ENCODE assay signal across 25 mouse cellular contexts in genomic region chr9:56911017-56911416, GRCm38 (mm10). TPM values are rescaled to one million over a fixed set of nuclear protein-coding genes. Genes with fewer than 3 reads are reported as not detected.
DNase-seq lines count a peak whose midpoint lies in the region; ATAC-seq and TF ChIP-seq lines count a peak whose summit lies in the region.
"Had no signal": no experiment of that assay in that cellular context is flagged by ENCODE, and none has a peak within 500 bp of the region (broad histone marks: within the 10 kb centered on the region; RNA-seq: fewer than 3 reads in every experiment).

No protein-coding gene starts in this region.

- no peak overlapping the region for H3K9ac ChIP-seq in liver, embryonic 16.5 days (ENCODE audit: low read depth, low read length)
- H3K9ac ChIP-seq in liver, embryonic 11.5 days (ENCODE audit: low read depth, low read length), result no peak overlapping the region
- no peak overlapping the region for H3K9ac ChIP-seq in liver, postnatal 0 days (replicated peaks)
- H3K9ac ChIP-seq in liver, embryonic 12.5 days, result no peak overlapping the region

- no peaks in the 10 kb centered on the region for H3K27me3 ChIP-seq in liver, embryonic 16.5 days (ENCODE audit: control insufficient read depth, insufficient read depth, low read depth, low read length)
- no peaks in the 10 kb centered on the region for H3K27me3 ChIP-seq in liver, embryonic 11.5 days (replicated peaks; ENCODE audit: control insufficient read depth, insufficient read depth, low read length)
- no peaks in the 10 kb centered on the region for H3K27me3 ChIP-seq in liver, postnatal 0 days (ENCODE audit: insufficient read depth, low read length)
- no peaks in the 10 kb centered on the region for H3K27me3 ChIP-seq in liver, embryonic 12.5 days (replicated peaks)
- H3K27me3 ChIP-seq in myocyte (ENCODE audit: control insufficient read depth, insufficient read depth, insufficient read length), result no peaks in the 10 kb centered on the region
- H3K27me3 ChIP-seq: CH12.LX, Patski had no signal

- H3K27ac ChIP-seq in liver, embryonic 16.5 days (ENCODE audit: low read length), result no peak overlapping the region
- H3K27ac ChIP-seq in liver, embryonic 11.5 days (ENCODE audit: low read depth, low read length), result no peak overlapping the region
- no peak overlapping the region for H3K27ac ChIP-seq in liver, postnatal 0 days (ENCODE audit: low read depth)
- H3K27ac ChIP-seq in liver, embryonic 12.5 days, result no peak overlapping the region

- no peak for DNase-seq in liver, embryonic 11.5 days (ENCODE audit: low spot score)
- no peak for DNase-seq in liver, postnatal 0 days
- DNase-seq in 3T3-L1 (ENCODE audit: low read depth, low spot score), result peak; percentile 55
- DNase-seq in lung, postnatal 25 days (ENCODE audit: low spot score), result no peak
- DNase-seq: adrenal gland, adult 2 months; adrenal gland, adult 8-10 months; adrenal gland, postnatal 10 days; adrenal gland, postnatal 14 days; adrenal gland, postnatal 25 days; adrenal gland, postnatal 36 days; B cell, adult 2 months; cerebellum, adult 11 months; cerebellum, adult 11-12 months; cerebellum, adult 18-20 months had no signal

- no peak for TF ChIP-seq CTCF in liver, postnatal 0 days (IDR thresholded peaks at IDR 0.05; ENCODE audit: low read depth)

- H3K79me2 ChIP-seq in myocyte (ENCODE audit: control insufficient read depth, insufficient read depth), result no peaks in the 10 kb centered on the region

- TF ChIP-seq EP300 in liver, postnatal 0 days (IDR thresholded peaks at IDR 0.05; ENCODE audit: low read depth), result no peak

- ATAC-seq in liver, embryonic 16.5 days (ENCODE audit: low read depth), result peak; percentile 35; the same call in 1 of the 2 replicates
- ATAC-seq in liver, embryonic 11.5 days (replicated peaks; ENCODE audit: low FRiP score), result no peak
- peak; percentile 67 for ATAC-seq in liver, postnatal 0 days
- no peak for ATAC-seq in liver, embryonic 12.5 days
- ATAC-seq in erythroblast, adult 5-6 weeks (replicated peaks; ENCODE audit: low FRiP score, poor library complexity, severe bottlenecking), result no peak
- ATAC-seq: activated CD4-positive, CD25-positive, alpha-beta regulatory T cell, adult 4 months; CD4-positive, CD25-positive, alpha-beta regulatory T cell, adult 4 months; Patski had no signal

- no peaks in the 10 kb centered on the region for H3K36me3 ChIP-seq in liver, embryonic 16.5 days (ENCODE audit: control insufficient read depth, insufficient read depth)
- no peaks in the 10 kb centered on the region for H3K36me3 ChIP-seq in liver, embryonic 11.5 days (ENCODE audit: control insufficient read depth, insufficient read depth, low read length)
- peaks cover 5% of the 10 kb centered on the region for H3K36me3 ChIP-seq in liver, postnatal 0 days (replicated peaks; ENCODE audit: insufficient read depth, low read length)
- no peaks in the 10 kb centered on the region for H3K36me3 ChIP-seq in liver, embryonic 12.5 days
- peaks cover under 1% of the 10 kb centered on the region for H3K36me3 ChIP-seq in myocyte (ENCODE audit: control insufficient read depth, insufficient read depth)
- H3K36me3 ChIP-seq: G1E had no signal

- H3K9me3 ChIP-seq in liver, embryonic 16.5 days (replicated peaks; ENCODE audit: control insufficient read depth, low read length), result no peaks in the 10 kb centered on the region
- no peaks in the 10 kb centered on the region for H3K9me3 ChIP-seq in liver, embryonic 11.5 days (ENCODE audit: control insufficient read depth, low read length)
- H3K9me3 ChIP-seq in liver, postnatal 0 days (ENCODE audit: low read length), result no peaks in the 10 kb centered on the region
- H3K9me3 ChIP-seq in liver, embryonic 12.5 days (replicated peaks), result no peaks in the 10 kb centered on the region
- H3K9me3 ChIP-seq: G1E had no signal

- no peak overlapping the region for H3K4me3 ChIP-seq in liver, embryonic 16.5 days (ENCODE audit: low read depth, low read length)
- no peak overlapping the region for H3K4me3 ChIP-seq in liver, embryonic 11.5 days (ENCODE audit: low read depth, low read length)
- H3K4me3 ChIP-seq in liver, postnatal 0 days (ENCODE audit: low read depth, low read length), result no peak overlapping the region
- H3K4me3 ChIP-seq in liver, embryonic 12.5 days, result no peak overlapping the region
- no peak overlapping the region for H3K4me3 ChIP-seq in myocyte

- no peaks in the 10 kb centered on the region; the same call in 1 of the 2 replicates for H3K4me1 ChIP-seq in liver, embryonic 16.5 days (ENCODE audit: control insufficient read depth, low read depth, low read length)
- H3K4me1 ChIP-seq in liver, embryonic 11.5 days (replicated peaks; ENCODE audit: control insufficient read depth, insufficient read depth, low read length), result no peaks in the 10 kb centered on the region; the same call in 1 of the 2 replicates
- H3K4me1 ChIP-seq in liver, postnatal 0 days (ENCODE audit: insufficient read depth), result peaks cover 6% of the 10 kb centered on the region
- H3K4me1 ChIP-seq in liver, embryonic 12.5 days, result no peaks in the 10 kb centered on the region

- no peak overlapping the region for H3K4me2 ChIP-seq in liver, embryonic 16.5 days (ENCODE audit: low read depth, low read length)
- H3K4me2 ChIP-seq in liver, embryonic 11.5 days, result no peak overlapping the region
- H3K4me2 ChIP-seq in liver, postnatal 0 days (ENCODE audit: low read depth, low read length), result no peak overlapping the region
- H3K4me2 ChIP-seq in liver, embryonic 12.5 days, result no peak overlapping the region
- no peak overlapping the region for H3K4me2 ChIP-seq in myocyte (ENCODE audit: low read depth)

- 39% methylated on average over 1 of the region's 1 CpGs for WGBS in liver, embryonic 16.5 days (ENCODE audit: insufficient replicate concordance)
- WGBS in liver, embryonic 11.5 days, result 49% methylated on average over 1 of the region's 1 CpGs
- 16% methylated on average over 1 of the region's 1 CpGs for WGBS in liver, postnatal 0 days (ENCODE audit: insufficient replicate concordance)
- WGBS in liver, embryonic 12.5 days (ENCODE audit: insufficient replicate concordance), result 35% methylated on average over 1 of the region's 1 CpGs

- no peak for TF ChIP-seq POLR2A in myocyte (IDR thresholded peaks at IDR 0.05; ENCODE audit: insufficient read length, low read depth)

- H3ac ChIP-seq in myocyte (ENCODE audit: control insufficient read depth, insufficient read length), result no peak overlapping the region

TF ChIP-seq in myocyte, 11 proteins besides CTCF, POLR2A, EP300 and RAD21:
- TF ChIP-seq POLR2AphosphoS2 (IDR thresholded peaks at IDR 0.05; ENCODE audit: insufficient read length, low read depth) (peak; percentile 62), TCF12 (IDR thresholded peaks at IDR 0.05; ENCODE audit: insufficient read depth, poor library complexity, severe bottlenecking) (no peak)

RNA-seq across cellular contexts. Expression of gene Snx33, which starts 17.2 kb away (rescaled TPM):
- polyA plus RNA-seq in liver, embryonic 16.5 days (2015; fragmentation: Nextera tagmentation; extraction: Ambion mirVana), result 1.8 and 1.9 TPM in 2 replicates
- polyA plus RNA-seq in liver, embryonic 11.5 days (2014; fragmentation: Nextera tagmentation; extraction: Ambion mirVana), result 3.8 and 3.9 TPM in 2 replicates
- polyA plus RNA-seq in liver, postnatal 0 days (2015; fragmentation: Nextera tagmentation; extraction: Ambion mirVana), result 1.6 and 1.8 TPM in 2 replicates
- polyA plus RNA-seq in liver, embryonic 12.5 days (2016; fragmentation: Nextera tagmentation; extraction: Ambion mirVana), result 1.8 and 2.2 TPM in 2 replicates
- polyA plus RNA-seq in myocyte (2012; fragmentation: generic; extraction: Trizol), result 9.4 TPM
- 0.38 and 1.3 TPM in 2 replicates for total RNA-seq in erythroblast, adult 5-6 weeks (2015; ENCODE audit: low replicate concordance)
- 0.17 and 0.56 TPM in 2 replicates for total RNA-seq in erythroblast, adult 5-6 weeks (2017; ENCODE audit: low replicate concordance)

RNA-seq across cellular contexts. Expression of gene Imp3, which starts 26.3 kb away (rescaled TPM):
- polyA plus RNA-seq in liver, embryonic 16.5 days (2015; fragmentation: Nextera tagmentation; extraction: Ambion mirVana), result 38.1 and 42.0 TPM in 2 replicates
- 105 and 110 TPM in 2 replicates for polyA plus RNA-seq in liver, embryonic 11.5 days (2014; fragmentation: Nextera tagmentation; extraction: Ambion mirVana)
- polyA plus RNA-seq in liver, postnatal 0 days (2015; fragmentation: Nextera tagmentation; extraction: Ambion mirVana), result 57.6 and 57.8 TPM in 2 replicates
- 71.1 and 76.1 TPM in 2 replicates for polyA plus RNA-seq in liver, embryonic 12.5 days (2016; fragmentation: Nextera tagmentation; extraction: Ambion mirVana)
- 142 TPM for polyA plus RNA-seq in myocyte (2012; fragmentation: generic; extraction: Trizol)
- total RNA-seq in erythroblast, adult 5-6 weeks (2015; ENCODE audit: low replicate concordance), result 18.4 and 45.7 TPM in 2 replicates
- total RNA-seq in erythroblast, adult 5-6 weeks (2017; ENCODE audit: low replicate concordance), result 15.3 and 20.1 TPM in 2 replicates

RNA-seq across cellular contexts. Expression of gene Snupn, which starts 39.7 kb away (rescaled TPM):
- polyA plus RNA-seq in liver, embryonic 16.5 days (2015; fragmentation: Nextera tagmentation; extraction: Ambion mirVana), result 7.1 and 7.8 TPM in 2 replicates
- polyA plus RNA-seq in liver, embryonic 11.5 days (2014; fragmentation: Nextera tagmentation; extraction: Ambion mirVana), result 21.7 and 22.6 TPM in 2 replicates
- polyA plus RNA-seq in liver, postnatal 0 days (2015; fragmentation: Nextera tagmentation; extraction: Ambion mirVana), result 7.7 and 8.2 TPM in 2 replicates
- 13.2 and 13.6 TPM in 2 replicates for polyA plus RNA-seq in liver, embryonic 12.5 days (2016; fragmentation: Nextera tagmentation; extraction: Ambion mirVana)
- polyA plus RNA-seq in myocyte (2012; fragmentation: generic; extraction: Trizol), result 12.8 TPM
- 4.0 and 7.3 TPM in 2 replicates for total RNA-seq in erythroblast, adult 5-6 weeks (2015; ENCODE audit: low replicate concordance)
- total RNA-seq in erythroblast, adult 5-6 weeks (2017; ENCODE audit: low replicate concordance), result 1.6 and 2.1 TPM in 2 replicates

RNA-seq across cellular contexts. Expression of gene Cspg4, which starts 46.2 kb away (rescaled TPM):
- polyA plus RNA-seq in liver, embryonic 16.5 days (2015; fragmentation: Nextera tagmentation; extraction: Ambion mirVana), result 0.57 and 0.87 TPM in 2 replicates
- polyA plus RNA-seq in liver, embryonic 11.5 days (2014; fragmentation: Nextera tagmentation; extraction: Ambion mirVana), result 1.1 and 1.3 TPM in 2 replicates
- 0.13 and 0.20 TPM in 2 replicates for polyA plus RNA-seq in liver, postnatal 0 days (2015; fragmentation: Nextera tagmentation; extraction: Ambion mirVana)
- 0.62 and 0.63 TPM in 2 replicates for polyA plus RNA-seq in liver, embryonic 12.5 days (2016; fragmentation: Nextera tagmentation; extraction: Ambion mirVana)
- 58.3 TPM for polyA plus RNA-seq in myocyte (2012; fragmentation: generic; extraction: Trizol)
- not detected in 2 replicates for total RNA-seq in erythroblast, adult 5-6 weeks (2015; ENCODE audit: low replicate concordance)
- total RNA-seq in erythroblast, adult 5-6 weeks (2017; ENCODE audit: low replicate concordance), result 0.28 TPM in 1 of 2 replicates, not detected in the other
- polyA plus RNA-seq: CD4-positive, CD25-positive, alpha-beta regulatory T cell, adult 4 months; G1E had no signal

RNA-seq across cellular contexts. Expression of gene Odf3l1, which starts 46.5 kb away (rescaled TPM):
- polyA plus RNA-seq in liver, embryonic 16.5 days (2015; fragmentation: Nextera tagmentation; extraction: Ambion mirVana), result not detected in 2 replicates
- 0.17 TPM in 1 of 2 replicates, not detected in the other for polyA plus RNA-seq in liver, embryonic 11.5 days (2014; fragmentation: Nextera tagmentation; extraction: Ambion mirVana)
- polyA plus RNA-seq in liver, postnatal 0 days (2015; fragmentation: Nextera tagmentation; extraction: Ambion mirVana), result not detected in 2 replicates
- polyA plus RNA-seq in liver, embryonic 12.5 days (2016; fragmentation: Nextera tagmentation; extraction: Ambion mirVana), result not detected in 2 replicates
- 0.85 TPM for polyA plus RNA-seq in myocyte (2012; fragmentation: generic; extraction: Trizol)
- not detected in 2 replicates for total RNA-seq in erythroblast, adult 5-6 weeks (2015; ENCODE audit: low replicate concordance)
- not detected in 2 replicates for total RNA-seq in erythroblast, adult 5-6 weeks (2017; ENCODE audit: low replicate concordance)
- total RNA-seq: CH12.LX, ES-E14, G1E, MEL had no signal
- polyA plus RNA-seq: activated CD4-positive, CD25-positive, alpha-beta regulatory T cell, adult 4 months; CD4-positive, CD25-positive, alpha-beta regulatory T cell, adult 4 months; G1E; Patski had no signal

Comparison
In these comparisons a context has a peak if more than half of its experiments do, and no peak if none do; other contexts are left out.
1. ATAC-seq: peak in liver, embryonic 16.5 days (single experiment) and liver, postnatal 0 days (single experiment); none in liver, embryonic 11.5 days (single experiment), liver, embryonic 12.5 days (single experiment) and erythroblast, adult 5-6 weeks (single experiment).